Mouse (Mus musculus): ENCODE data around the gene Apoc2.

Gene Apoc2

DNA sequence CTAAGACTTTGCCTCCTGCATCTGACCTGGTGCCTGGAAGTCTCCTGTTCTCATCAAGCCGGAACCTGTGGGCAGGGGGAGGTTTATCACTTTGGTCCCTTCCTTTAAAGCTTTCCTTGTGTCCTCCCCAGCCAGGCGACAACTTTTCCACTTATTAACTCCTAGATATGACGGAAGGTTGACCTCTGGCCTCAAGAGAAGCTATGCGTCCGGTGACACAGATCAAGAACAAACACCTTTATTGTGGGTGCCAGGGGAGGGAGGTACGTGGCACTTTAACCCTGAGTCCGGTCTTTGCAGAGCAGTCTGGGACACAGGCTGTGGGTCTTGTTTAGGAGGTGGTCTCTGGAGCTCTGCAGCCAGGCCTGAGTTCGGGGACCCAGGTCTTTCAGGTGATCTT, at the start of gene Apoc2:
Gene Apoc2, minus strand, starts transcription at position 70 of the 400 bp plus-strand sequence.
- no peak for DNase-seq (ENCODE audit: low read depth, low spot score)

DNA sequence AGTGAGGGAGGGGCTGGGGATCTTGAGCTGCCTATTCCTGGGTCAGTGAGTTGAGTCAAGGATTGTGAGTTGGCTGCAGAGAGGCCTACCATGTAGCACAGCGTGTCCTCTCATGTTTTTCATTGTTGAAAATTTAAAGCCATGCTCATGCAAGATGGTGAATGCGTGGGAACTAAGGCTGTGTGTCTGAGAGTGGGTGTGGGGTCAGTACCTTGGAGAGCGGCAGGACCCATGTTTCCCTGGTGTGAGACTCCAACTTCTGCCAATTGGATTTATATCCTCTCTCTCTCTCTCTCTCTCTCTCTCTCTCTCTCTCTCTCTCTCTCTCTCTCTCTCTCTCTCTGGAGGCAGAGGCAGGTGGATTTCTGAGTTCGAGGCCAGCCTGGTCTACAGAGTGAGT, 48.8 kb upstream of the Apoc2 start:
- DNase-seq (ENCODE audit: low read depth, low spot score), result no peak

GRCm38 (mm10) chr7:19724167-19724566, 46.4 kb upstream of the Apoc2 start:
- DNase-seq (ENCODE audit: low read depth, low spot score), result no peak

DNA sequence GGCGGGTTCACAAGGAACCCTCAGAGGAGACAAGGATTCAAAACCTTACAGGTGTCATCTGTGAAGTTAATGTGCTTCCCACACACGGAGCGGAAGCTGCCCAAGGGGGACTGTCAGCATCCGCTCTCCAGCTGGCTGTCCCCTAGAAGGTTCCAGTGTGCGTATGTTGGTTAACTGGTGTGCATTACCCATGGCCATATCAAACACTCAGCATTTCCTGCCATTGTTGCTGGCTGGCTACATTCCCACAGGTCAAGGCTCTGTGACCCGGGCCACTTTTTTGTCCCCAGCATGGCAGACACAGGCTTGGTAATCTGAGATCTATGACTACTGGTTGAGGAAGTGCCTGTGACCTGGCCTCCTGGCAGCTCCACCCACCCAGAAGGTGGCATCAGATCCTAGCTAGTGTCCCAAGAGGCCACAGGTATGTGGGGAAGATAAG, 45.0 kb upstream of the Apoc2 start:
- DNase-seq (ENCODE audit: low read depth, low spot score), result no peak

DNA sequence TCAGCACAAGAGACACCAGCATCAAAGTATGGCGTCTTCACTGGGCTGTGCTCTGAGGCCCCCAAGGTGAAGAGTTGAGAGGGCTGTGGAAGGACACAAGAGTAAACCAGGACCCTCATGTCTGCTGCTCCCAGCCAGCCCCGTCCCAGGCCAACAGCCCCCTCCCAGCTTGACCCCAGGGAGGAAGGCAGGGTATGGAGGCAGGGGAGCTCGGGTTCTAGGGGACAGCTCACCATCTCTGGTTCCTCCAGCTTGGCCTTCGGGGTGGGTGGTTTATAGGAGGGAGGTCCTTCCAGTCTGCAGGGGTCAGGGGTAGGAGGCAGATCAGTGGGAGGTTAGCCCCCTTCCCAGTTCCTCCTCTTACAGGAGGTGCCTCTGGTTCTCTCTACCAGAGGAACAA, 41.5 kb upstream of the Apoc2 start:
- DNase-seq (ENCODE audit: low read depth, low spot score), result no peak

- DNase-seq (ENCODE audit: low read depth, low spot score), result no peak
Measured at GRCm38 (mm10) chr7:19718297-19718952, 40.7 kb upstream of the Apoc2 start.

DNA sequence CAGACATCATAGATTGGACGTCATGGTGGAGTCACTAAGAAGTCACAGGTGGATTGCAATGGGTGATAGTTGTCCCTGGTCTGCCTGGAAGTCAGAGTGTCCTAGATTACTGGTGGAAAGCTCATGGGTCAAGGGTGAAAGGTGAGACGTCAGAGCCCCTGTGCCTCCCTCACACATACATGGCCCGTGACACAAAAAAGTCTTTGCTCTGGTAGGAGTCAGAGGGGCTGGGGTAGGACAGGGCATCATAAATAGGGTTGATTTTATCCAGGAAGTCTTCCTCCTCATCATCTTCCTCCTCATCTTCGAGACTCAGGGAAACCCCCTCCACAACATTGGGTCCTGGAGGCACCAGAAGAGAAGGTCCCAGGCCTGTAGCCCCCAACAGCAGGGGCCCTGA, 39.6 kb upstream of the Apoc2 start:
- DNase-seq (ENCODE audit: low read depth, low spot score), result no peak

DNA sequence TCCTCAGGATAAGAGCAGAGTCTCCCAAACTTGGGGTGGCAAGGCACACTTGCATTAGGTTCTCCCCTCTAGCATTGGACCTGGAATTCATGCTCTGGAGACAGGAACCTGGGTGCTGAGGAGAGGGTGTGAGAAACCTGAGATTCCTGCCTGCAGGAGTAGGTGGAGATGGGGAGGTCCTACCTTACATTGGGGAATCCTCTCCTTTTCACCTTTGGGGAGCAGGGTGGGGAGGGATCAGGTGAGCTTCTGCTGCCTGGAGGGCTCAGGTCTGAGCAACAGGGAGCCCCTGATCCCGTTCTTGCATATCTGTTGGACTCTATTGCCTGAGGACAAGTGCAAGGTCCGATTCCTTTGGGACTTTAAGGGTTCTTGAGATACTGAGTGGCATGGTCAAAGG, 39.1 kb upstream of the Apoc2 start:
- no peak for DNase-seq (ENCODE audit: low read depth, low spot score)

- DNase-seq (ENCODE audit: low read depth, low spot score), result no peak
Measured at GRCm38 (mm10) chr7:19716055-19716682, 38.4 kb upstream of the Apoc2 start.

DNA sequence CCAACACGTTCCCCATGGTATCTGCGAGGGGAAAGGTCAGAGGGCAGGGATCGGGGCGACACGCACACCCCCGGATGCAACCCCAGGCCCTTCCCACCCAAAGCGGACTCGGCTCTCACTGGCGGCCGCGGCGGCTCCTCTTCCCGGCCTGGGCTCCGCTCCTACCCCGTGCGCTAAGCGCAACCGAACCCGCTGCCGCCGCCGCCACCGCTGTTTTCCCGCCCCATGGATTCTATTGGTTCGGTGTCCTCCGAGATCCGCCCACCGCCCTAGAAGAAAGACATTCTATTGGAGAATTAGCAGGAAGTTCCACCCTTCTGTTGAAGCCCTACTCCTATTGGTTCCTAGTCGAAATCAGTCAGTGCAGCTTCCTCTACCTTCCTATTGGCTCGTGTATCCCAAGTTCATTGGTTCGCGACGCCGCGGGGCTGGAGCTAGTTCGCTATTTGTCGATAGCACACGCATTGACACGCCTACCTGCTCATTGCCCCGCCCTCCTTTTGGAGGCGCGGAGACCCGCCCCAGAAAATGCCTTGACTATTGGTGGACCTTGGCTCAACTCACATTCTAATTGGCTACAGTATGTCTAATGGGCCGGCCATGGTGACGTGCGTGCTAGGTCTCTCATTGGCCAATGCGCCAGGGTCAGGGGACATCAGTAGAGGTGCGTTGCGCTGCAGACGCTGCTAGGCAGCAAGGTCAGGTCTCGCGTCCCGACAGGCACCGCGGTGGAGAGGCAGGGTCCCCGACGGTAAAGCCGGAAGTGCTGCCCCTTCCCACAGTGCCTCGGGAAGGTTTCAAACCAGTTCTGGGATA, 37.7 kb upstream of the Apoc2 start, which contains the start of gene Tomm40:
Gene Tomm40, minus strand, starts transcription at position 200 of the 816 bp plus-strand sequence.
- peak; percentile 100 for DNase-seq (ENCODE audit: low read depth, low spot score)

DNA sequence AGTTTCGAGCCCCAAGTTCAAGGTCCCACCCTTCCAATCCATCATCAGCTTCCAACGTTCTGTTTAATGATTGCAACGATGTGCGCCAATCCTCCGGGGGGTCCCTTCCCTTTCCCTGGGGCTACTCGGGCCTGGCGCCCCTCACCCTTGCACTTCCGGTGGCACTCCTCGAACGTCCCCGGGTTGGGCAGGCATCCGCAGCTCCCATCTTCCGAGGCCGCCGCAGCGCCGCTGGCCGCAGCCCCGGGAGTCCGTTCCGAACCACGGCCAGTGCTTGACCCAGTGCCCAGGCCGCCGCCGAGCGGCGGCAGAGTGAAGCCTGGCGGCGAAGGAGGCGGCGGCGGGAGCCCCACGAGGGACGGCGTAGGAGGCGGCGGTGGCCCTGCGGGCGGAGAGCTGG, 37.1 kb upstream of the Apoc2 start:
- DNase-seq (ENCODE audit: low read depth, low spot score), result no peak

GRCm38 (mm10) chr7:19713598-19713997, 35.9 kb upstream of the Apoc2 start:
- DNase-seq (ENCODE audit: low read depth, low spot score), result no peak

GRCm38 (mm10) chr7:19713196-19713595, 35.5 kb upstream of the Apoc2 start:
- peak; percentile 53 for DNase-seq (ENCODE audit: low read depth, low spot score)

- peak; percentile 45 for DNase-seq (ENCODE audit: low read depth, low spot score)
Measured at GRCm38 (mm10) chr7:19712414-19712813, 34.7 kb upstream of the Apoc2 start.

DNA sequence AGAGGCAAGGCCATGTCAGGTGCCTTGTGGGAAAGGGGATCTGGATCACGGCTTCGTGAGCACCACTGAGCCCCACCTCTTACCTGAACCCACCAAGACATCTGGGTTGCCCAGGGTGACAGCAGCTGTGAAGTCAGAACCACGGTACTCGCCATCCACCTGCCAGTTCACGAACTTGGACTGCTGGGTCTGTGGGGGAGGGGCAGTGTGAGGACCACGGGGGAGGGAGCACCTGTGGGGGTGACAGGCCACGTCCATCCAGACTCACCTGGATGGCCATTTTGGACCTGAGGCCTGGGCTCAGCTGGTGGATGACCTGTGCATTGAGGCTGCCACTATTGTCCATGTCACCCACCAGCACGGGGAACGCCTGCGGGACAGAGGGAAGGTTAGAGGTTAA, 32.9 kb upstream of the Apoc2 start:
- DNase-seq (ENCODE audit: low read depth, low spot score), result no peak

GRCm38 (mm10) chr7:19705271-19705670, 27.5 kb upstream of the Apoc2 start:
- DNase-seq (ENCODE audit: low read depth, low spot score), result no peak

DNA sequence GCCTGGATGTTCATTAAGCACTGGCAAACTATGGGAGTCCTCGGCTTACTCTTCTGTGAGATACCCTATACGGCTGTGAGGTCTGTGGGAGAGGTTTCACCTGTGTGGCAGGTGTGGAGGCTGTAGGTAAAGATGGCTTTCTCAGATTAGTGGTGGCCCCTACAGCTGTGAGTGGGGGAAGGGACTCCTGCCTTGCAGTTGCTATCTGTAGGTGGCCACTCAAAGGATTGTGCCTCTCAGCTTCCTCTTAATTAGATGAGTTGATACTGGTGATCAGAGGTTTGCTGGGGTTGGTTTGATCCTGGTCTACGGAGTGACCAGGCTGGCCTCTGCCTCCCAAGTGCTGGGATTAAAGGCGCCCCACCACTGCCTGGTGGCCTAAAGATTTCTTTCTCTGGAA, 26.7 kb upstream of the Apoc2 start:
- no peak for DNase-seq (ENCODE audit: low read depth, low spot score)

DNA sequence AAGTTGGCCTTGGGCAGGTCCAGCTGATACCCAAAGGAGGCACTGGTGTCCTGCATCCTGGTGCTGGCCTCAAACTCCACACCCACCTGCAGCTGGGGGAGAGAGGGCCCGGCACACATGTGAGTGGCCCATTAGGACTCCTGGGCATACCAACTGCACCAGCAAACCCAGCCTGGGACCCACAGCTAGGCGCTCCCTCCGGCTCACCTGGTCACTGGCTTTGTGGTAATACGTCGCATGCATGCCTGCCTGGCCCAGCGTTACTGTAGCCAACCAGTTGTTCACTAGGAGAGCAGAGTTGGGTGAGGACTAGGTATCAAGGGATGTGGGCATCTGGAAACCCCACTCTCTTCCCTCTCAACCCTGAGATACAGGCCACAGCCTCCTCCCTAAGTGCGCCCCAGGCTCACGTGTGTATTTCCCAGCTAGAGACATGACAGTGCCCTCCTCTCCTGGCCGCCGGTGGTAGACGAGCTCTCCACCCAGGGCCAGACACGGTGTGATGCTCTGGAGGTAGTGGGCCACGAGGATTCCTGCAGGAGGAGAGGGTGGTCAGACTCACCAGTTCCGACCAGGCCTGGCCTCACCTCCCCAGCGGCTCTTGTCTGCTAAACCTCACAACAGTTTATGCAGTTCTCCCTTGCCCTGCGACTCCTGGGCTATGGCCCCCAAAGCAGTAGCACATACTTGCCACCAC, 25.3 kb upstream of the Apoc2 start:
- DNase-seq (ENCODE audit: low read depth, low spot score), result no peak

DNA sequence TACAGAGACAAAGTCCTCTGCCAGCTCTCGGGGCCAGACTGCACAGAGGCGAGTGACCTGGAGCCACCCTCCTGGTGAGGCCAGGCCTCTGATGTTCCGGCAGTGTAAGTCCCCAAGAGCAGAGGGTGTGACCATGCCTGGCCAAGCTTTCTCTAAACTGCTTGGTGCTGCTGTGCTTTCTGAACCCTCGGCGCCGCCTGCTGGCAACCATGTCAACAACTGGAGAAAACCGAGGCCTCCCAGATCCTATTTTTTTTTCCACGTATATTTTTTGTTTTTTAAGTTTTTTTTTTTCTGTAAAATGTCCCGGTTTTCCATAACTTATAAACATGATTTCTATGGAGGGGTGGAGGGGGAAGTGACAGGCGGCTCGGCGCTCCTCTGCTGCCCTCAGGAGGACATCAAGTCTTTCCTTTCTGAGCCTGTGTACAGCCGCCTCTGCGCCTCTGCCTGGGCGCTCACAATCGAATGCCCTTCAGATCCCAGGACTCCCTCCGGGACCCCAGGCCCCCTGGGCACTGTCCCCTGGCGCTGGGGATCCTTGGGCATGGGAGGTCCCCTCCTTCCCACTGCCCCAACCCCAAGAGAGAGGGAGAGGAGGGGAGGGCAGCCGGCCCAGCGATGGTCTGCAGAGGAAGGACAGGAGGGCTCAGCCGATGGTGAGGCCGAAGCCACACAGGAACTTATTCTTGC, 23.5 kb upstream of the Apoc2 start:
- peak; percentile 76 for DNase-seq (ENCODE audit: low read depth, low spot score)

GRCm38 (mm10) chr7:19700299-19701068, 22.7 kb upstream of the Apoc2 start:
- no peak for DNase-seq (ENCODE audit: low read depth, low spot score)

DNA sequence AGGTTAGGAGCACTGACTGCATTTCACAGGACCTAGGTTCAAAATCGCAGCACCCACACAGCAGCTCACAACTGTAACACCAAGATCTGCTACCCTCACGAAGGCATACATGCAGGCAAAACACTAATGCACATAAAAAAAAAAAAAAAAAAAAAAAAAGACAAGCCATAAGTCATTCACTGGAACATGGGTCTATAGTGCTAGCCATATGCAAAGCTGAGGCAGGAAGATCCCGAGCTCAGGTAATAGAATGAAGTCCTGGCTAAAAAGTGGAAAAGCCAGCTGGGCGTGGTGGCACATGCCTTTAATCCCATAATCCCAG, 22.0 kb upstream of the Apoc2 start:
- no peak for DNase-seq (ENCODE audit: low read depth, low spot score)

All from brain, adult 2 months (tissue).